Mouse (Mus musculus) T-helper 1 cell (primary cell): ENCODE measurements at regions not wholly inside any gene's neighbourhood (a gene's known extent, or its start where the extent isn't known, plus 50 kb on each side); places are given as distances from the start of the nearest gene placed in this dataset.

Experiments
- in situ Hi-C: fragments of 300-600 bp; cut with MboI, MseI; formaldehyde crosslinking; loops from one replicate; pipeline ENCODE4 v1.15.1; 2025; ENCODE audit warnings: high pct_unique_total_duplicates

DNA sequence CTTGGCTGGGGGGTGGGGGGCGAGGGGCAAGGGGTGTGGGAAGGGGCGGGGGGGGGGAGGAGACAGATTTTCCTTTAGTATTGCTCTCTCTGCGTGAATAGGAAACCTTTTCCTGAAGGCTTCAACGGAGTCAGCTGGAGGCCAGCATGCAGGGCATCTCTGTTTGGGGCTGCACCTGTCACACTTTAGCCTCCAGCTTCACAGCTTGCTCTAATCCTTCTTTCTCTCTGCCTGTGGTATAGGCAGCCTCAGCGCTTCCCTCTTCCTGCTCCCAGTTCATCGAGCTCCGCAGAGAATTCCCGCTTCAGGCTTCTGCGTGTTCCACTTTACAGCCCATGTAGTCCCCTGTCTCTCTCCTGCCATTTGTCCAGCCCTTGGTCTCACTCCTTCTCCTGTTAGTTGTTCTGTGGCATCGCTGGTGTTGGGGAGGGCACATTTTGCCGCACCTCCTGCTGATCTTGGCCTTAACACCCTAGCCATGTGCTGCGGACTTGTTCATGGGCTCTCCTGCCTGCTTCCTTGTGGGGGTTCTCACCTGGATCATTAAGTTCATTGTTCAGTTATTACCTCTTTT, 51.7 kb upstream of the Jph4 start:
- in situ Hi-C loops = loop anchor here (25.0 kb wide), 1 partner anchor 269 kb away; no protein-coding TSS in a partner anchor

DNA sequence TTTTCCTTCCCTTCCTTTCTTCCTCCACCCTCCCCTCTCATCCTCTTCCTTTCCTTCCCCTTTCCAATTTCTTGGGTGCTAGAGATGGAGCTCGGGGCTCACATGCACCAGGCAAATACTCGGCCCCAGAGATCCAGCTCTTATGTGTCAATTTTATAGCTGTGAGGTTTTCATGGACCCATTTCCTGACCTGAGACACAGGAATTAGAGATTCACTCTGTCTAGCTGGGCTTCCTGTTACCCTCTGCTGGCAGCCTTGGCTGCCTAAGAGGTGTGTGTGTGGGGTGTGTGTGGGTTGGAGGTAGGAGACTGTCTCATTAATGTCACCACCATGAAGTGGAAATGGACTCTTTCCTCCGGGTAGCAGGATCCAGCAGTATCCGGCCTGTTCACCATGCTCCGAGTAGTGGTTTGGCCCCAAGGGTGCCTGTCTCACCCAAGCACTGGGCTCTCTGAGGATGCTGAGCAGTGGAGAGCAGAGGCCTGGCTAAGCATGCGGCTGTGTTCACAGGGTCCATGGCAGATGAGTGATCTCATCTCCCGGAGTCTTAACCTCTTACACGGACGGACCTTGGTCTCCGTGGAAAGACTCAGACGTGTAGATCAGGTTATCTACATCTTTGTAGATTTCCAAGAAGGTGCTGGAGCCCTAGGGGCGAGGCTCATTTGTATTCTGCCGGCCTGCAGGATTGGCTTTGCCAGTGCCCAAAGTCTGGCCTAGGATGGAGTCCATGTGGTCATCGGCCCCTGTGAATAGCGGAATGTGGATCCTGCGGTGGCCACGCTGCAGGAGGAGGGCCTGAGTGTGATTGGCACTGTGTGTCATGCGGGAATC, 52.5 kb upstream of the Jph4 start:
- in situ Hi-C loops = loop anchor here (25.0 kb wide), 1 partner anchor 268 kb away; no protein-coding TSS in a partner anchor

DNA sequence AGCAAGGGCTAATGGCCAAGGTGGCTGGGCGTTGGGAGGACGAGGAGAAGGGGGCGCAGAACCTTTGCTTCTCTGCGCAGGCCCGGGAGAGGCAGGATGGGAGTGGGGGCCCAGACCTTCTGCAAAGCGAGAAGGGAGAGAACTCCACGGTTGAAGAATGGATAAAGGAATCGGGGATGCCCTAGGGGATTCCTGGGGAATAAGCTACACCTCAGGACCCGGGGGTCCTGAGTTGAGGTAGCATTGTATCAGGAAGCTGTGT, 52.0 kb upstream of the Dhrs2 start:
- in situ Hi-C loops = loop anchor here (25.0 kb wide), 1 partner anchor 268 kb away; no protein-coding TSS in a partner anchor

DNA sequence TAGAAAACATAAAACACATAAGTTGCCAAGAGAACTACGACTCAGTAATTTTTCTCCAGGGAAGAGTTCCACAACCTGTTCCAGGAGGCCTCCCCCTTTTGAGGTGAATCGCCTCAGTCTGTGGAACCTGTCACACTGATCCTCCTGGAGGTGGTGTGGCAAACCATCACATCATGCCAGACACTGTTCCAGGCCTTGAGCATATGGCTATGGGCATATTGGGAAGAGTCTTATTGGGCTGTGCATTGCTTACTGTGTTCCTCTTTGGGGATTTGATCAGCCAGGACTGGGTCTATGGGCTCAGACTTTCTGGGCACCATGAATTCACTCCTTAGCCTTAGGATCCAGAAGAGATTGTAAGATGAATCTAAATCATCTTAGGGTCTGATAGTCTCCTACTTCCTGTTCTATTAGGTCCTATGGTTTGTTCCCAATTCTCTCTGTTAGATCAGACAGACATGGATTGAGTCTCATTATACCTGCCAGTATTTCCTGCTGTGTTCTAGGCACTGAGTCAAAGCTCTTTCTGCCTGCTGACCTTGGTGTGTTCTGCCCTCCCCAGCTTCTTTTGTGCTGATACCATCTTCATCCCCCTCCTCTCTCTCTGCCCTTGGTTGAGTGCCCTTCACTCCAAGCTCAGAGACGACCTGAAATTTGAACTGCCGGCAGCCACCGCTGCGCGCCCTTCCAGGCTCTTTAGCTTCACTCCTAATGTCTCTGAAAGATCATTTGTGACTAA, 50.3 kb upstream of the Dhrs2 start:
- in situ Hi-C loops = loop anchor here (25.0 kb wide), 1 partner anchor 266 kb away; no protein-coding TSS in a partner anchor
